In genomic region chr15:8797015-8797414, GRCm38 (mm10) we compare ENCODE assay signal across 15 mouse cellular contexts.
DNase-seq lines count a peak whose midpoint lies in the region; ATAC-seq and TF ChIP-seq lines count a peak whose summit lies in the region.
"Had no signal": no experiment of that assay in that cellular context is flagged by ENCODE, and none has a peak within 500 bp of the region (broad histone marks: within the 10 kb centered on the region; RNA-seq: fewer than 3 reads in every experiment).

No protein-coding gene starts in this region.

- POLR2A ChIA-PET in Patski (lab: Charles Lee) = no interaction called here

- peak; percentile 26 for DNase-seq in kidney, adult 18-20 months
- peak; percentile 15 for DNase-seq in lung, postnatal 36 days
- DNase-seq in lung, postnatal 25 days (ENCODE audit: low spot score) = no peak
- no peak for DNase-seq in Patski (ENCODE audit: low read depth, low spot score)
- peak; percentile 37 to 74 for DNase-seq in kidney, postnatal 36 days
- no peak for DNase-seq in ovary, postnatal 36 days (ENCODE audit: low spot score)
- DNase-seq: adrenal gland, postnatal 14 days; cerebellum, postnatal 36 days; heart, postnatal 10 days had no signal

- no peak for ATAC-seq in kidney, embryonic 16.5 days (ENCODE audit: low FRiP score, low TSS enrichment)
- ATAC-seq in Patski = no peak
- ATAC-seq: liver, embryonic 12.5 days; midbrain, embryonic 16.5 days had no signal

- peak; percentile 46 for TF ChIP-seq CTCF in Patski (IDR thresholded peaks at IDR 0.05)

- 92% methylated on average over 1 of the region's 1 CpGs for WGBS in kidney, embryonic 16.5 days

- H3K27me3 ChIP-seq in kidney, embryonic 16.5 days (ENCODE audit: insufficient read depth, low read length) = no peaks in the 10 kb centered on the region
- H3K27me3 ChIP-seq in Patski = no peaks in the 10 kb centered on the region
- H3K27me3 ChIP-seq: embryonic facial prominence, embryonic 12.5 days; hindbrain, embryonic 15.5 days; liver, embryonic 12.5 days; neural tube, embryonic 13.5 days had no signal

- no peak overlapping the region for H3K4me3 ChIP-seq in kidney, embryonic 16.5 days (ENCODE audit: low read length)
- H3K4me3 ChIP-seq: embryonic facial prominence, embryonic 12.5 days; hindbrain, embryonic 15.5 days; liver, embryonic 12.5 days; neural tube, embryonic 13.5 days had no signal

- no peaks in the 10 kb centered on the region for H3K9me3 ChIP-seq in kidney, embryonic 16.5 days (ENCODE audit: low read length)
- H3K9me3 ChIP-seq: embryonic facial prominence, embryonic 12.5 days; hindbrain, embryonic 15.5 days; liver, embryonic 12.5 days; neural tube, embryonic 13.5 days had no signal

- no peak overlapping the region for H3K4me2 ChIP-seq in kidney, embryonic 16.5 days (replicated peaks; ENCODE audit: low read depth, low read length)
- H3K4me2 ChIP-seq: embryonic facial prominence, embryonic 12.5 days; hindbrain, embryonic 15.5 days; liver, embryonic 12.5 days; neural tube, embryonic 13.5 days had no signal

- H3K4me1 ChIP-seq in kidney, embryonic 16.5 days (ENCODE audit: insufficient read depth, low read length) = peaks cover under 1% of the 10 kb centered on the region; the same call in 1 of the 2 replicates
- H3K4me1 ChIP-seq: embryonic facial prominence, embryonic 12.5 days; hindbrain, embryonic 15.5 days; liver, embryonic 12.5 days; neural tube, embryonic 13.5 days had no signal

- in situ Hi-C loops in Patski (cut with MboI; ENCODE audit: low pct_unique_long_range_greater_than_20kb) = no loop called here

- CTCF ChIA-PET in Patski (lab: Charles Lee) = interaction anchor here (1.2 kb wide), 2 partner anchors 86 to 88 kb away, joined by 4 read pairs; no protein-coding TSS in a partner anchor

- no peaks in the 10 kb centered on the region for H3K36me3 ChIP-seq in kidney, embryonic 16.5 days (ENCODE audit: insufficient read depth, low read length)
- H3K36me3 ChIP-seq: embryonic facial prominence, embryonic 12.5 days; hindbrain, embryonic 15.5 days; liver, embryonic 12.5 days; neural tube, embryonic 13.5 days had no signal

- H3K27ac ChIP-seq in kidney, embryonic 16.5 days (ENCODE audit: low read length) = no peak overlapping the region
- H3K27ac ChIP-seq: embryonic facial prominence, embryonic 12.5 days; hindbrain, embryonic 15.5 days; liver, embryonic 12.5 days; neural tube, embryonic 13.5 days had no signal

- H3K9ac ChIP-seq in kidney, embryonic 16.5 days (replicated peaks; ENCODE audit: low read length) = no peak overlapping the region
- H3K9ac ChIP-seq: embryonic facial prominence, embryonic 12.5 days; hindbrain, embryonic 15.5 days; liver, embryonic 12.5 days; neural tube, embryonic 13.5 days had no signal

Comparison
In these comparisons a context has a peak if more than half of its experiments do, and no peak if none do; other contexts are left out.
1. DNase-seq: peak in kidney, adult 18-20 months (single experiment), lung, postnatal 36 days (single experiment) and kidney, postnatal 36 days (2 of 2); none in lung, postnatal 25 days (single experiment), Patski (single experiment) and ovary, postnatal 36 days (single experiment).